Mouse (Mus musculus) erythroblast, embryonic 14.5 days (primary cell): Measurements from ENCODE around the gene Ppp4c. TPM values are rescaled to one million over a fixed set of nuclear protein-coding genes. Genes with fewer than 3 reads are reported as not detected.

Experiments used
- H3K27me3 ChIP-seq: 2 replicates; pipeline ENCODE4 v1.6.1; 2012; ENCODE audit warnings: inconsistent platforms; ENCODE audit not compliant: control insufficient read depth
- H3K36me3 ChIP-seq: 2 replicates; pipeline ENCODE4 v1.6.1; 2012; ENCODE audit warnings: mild to moderate bottlenecking, inconsistent platforms; ENCODE audit not compliant: control insufficient read depth
- H3K4me1 ChIP-seq: 2 replicates; pipeline ENCODE4 v1.6.1; 2012; ENCODE audit warnings: inconsistent platforms; ENCODE audit not compliant: control insufficient read depth
- H3K4me3 ChIP-seq: replicated peaks from 2 replicates; pipeline ENCODE3; 2012; ENCODE audit warnings: moderate library complexity, mild to moderate bottlenecking, inconsistent platforms
- H3K9me3 ChIP-seq: 2 replicates; pipeline ENCODE4 v1.6.1; 2012; ENCODE audit warnings: low read length, inconsistent platforms, mixed read lengths; ENCODE audit not compliant: control insufficient read depth
- GATA1 ChIP-seq: IDR thresholded peaks from 2 replicates; pipeline ENCODE4 v1.6.1; 2012; ENCODE audit warnings: low read length, inconsistent platforms, mixed read lengths
- TAL1 ChIP-seq: IDR thresholded peaks from 3 replicates; pipeline ENCODE4 v1.6.1; 2012; ENCODE audit warnings: low read length, inconsistent platforms, mixed read lengths
- polyA plus RNA-seq: library from polyadenylated mRNA; stranded (reverse); fragments of >175 nt; gene quantifications from 2 replicates; pipeline ENCODE4 v1.2.3, GENCODE M21; 2012

Gene Ppp4c
- polyA plus RNA-seq, 1 experiment: 12.3 TPM

- TF ChIP-seq GATA1 (no peak), TAL1 (no peak)
- Histone ChIP-seq H3K9me3 (no peaks in the 10 kb centered on the region), H3K36me3 (peaks cover 38% of the 10 kb centered on the region), H3K27me3 (no peaks in the 10 kb centered on the region), H3K4me3 (peak within 1 kb of the TSS; percentile 90), H3K4me1 (peaks cover 88% of the 10 kb centered on the region)
These were observed 5.3 kb upstream of the Ppp4c start, which contains the start of gene Fam57b for GRCm38 (mm10) chr7:126797411-126798126. TSS of gene Fam57b (plus strand) at chr7:126797668.

- Histone ChIP-seq H3K36me3 (peaks cover 33% of the 10 kb centered on the region), H3K4me3 (peak overlapping the region; percentile 90), H3K4me1 (peaks cover 86% of the 10 kb centered on the region), H3K9me3 (no peaks in the 10 kb centered on the region), H3K27me3 (no peaks in the 10 kb centered on the region)
- TF ChIP-seq TAL1 (no peak), GATA1 (no peak)
These were observed 4.1 kb upstream of the Ppp4c start for GRCm38 (mm10) chr7:126796350-126796932.

GRCm38 (mm10) chr7:126795387-126796317 lies 3.4 kb upstream of the Ppp4c start:
- Histone ChIP-seq H3K36me3 (peaks cover 38% of the 10 kb centered on the region), H3K4me1 (peaks cover 89% of the 10 kb centered on the region), H3K4me3 (no peak overlapping the region)

GRCm38 (mm10) chr7:126794271-126794605 lies 1.9 kb upstream of the Ppp4c start:
- Histone ChIP-seq H3K9me3 (no peaks in the 10 kb centered on the region), H3K36me3 (peaks cover 50% of the 10 kb centered on the region), H3K27me3 (no peaks in the 10 kb centered on the region), H3K4me3 (no peak overlapping the region), H3K4me1 (peaks cover 82% of the 10 kb centered on the region)
- TF ChIP-seq GATA1 (no peak), TAL1 (no peak)

More at GRCm38 (mm10) chr7:126795387-126796317, 3.4 kb upstream of the Ppp4c start:
- no peak for TF ChIP-seq TAL1
- no peak for TF ChIP-seq GATA1
- Histone ChIP-seq H3K27me3 (no peaks in the 10 kb centered on the region), H3K9me3 (no peaks in the 10 kb centered on the region)

- TF ChIP-seq TAL1 (no peak), GATA1 (no peak)
- peaks cover 56% of the 10 kb centered on the region for H3K36me3 ChIP-seq
- no peak overlapping the region for H3K4me3 ChIP-seq
These were observed 1.4 kb upstream of the Ppp4c start for GRCm38 (mm10) chr7:126793456-126794270.

GRCm38 (mm10) chr7:126792721-126793443 lies 586 bp upstream of the Ppp4c start:
- TF ChIP-seq TAL1 (no peak), GATA1 (no peak)
- Histone ChIP-seq H3K27me3 (no peaks in the 10 kb centered on the region), H3K4me1 (peaks cover 72% of the 10 kb centered on the region), H3K36me3 (peaks cover 64% of the 10 kb centered on the region), H3K4me3 (peak overlapping the region; percentile 85), H3K9me3 (no peaks in the 10 kb centered on the region)

More at GRCm38 (mm10) chr7:126793456-126794270, 1.4 kb upstream of the Ppp4c start:
- Histone ChIP-seq H3K9me3 (no peaks in the 10 kb centered on the region), H3K4me1 (peaks cover 80% of the 10 kb centered on the region), H3K27me3 (no peaks in the 10 kb centered on the region)

GRCm38 (mm10) chr7:126789141-126789540 lies 3.2 kb downstream of the Ppp4c start:
- H3K4me1 ChIP-seq: peaks cover 36% of the 10 kb centered on the region
- H3K36me3 ChIP-seq: peaks cover 68% of the 10 kb centered on the region

GRCm38 (mm10) chr7:126786142-126786541 lies 6.2 kb downstream of the Ppp4c start:
- TF ChIP-seq TAL1 (no peak), GATA1 (no peak)
- Histone ChIP-seq H3K4me3 (no peak overlapping the region), H3K4me1 (peaks cover 30% of the 10 kb centered on the region), H3K36me3 (peaks cover 97% of the 10 kb centered on the region), H3K9me3 (no peaks in the 10 kb centered on the region), H3K27me3 (no peaks in the 10 kb centered on the region)

More at GRCm38 (mm10) chr7:126789141-126789540, 3.2 kb downstream of the Ppp4c start:
- H3K9me3 ChIP-seq: no peaks in the 10 kb centered on the region
- no peaks in the 10 kb centered on the region for H3K27me3 ChIP-seq
- H3K4me3 ChIP-seq: no peak overlapping the region
- no peak for TF ChIP-seq TAL1
- TF ChIP-seq GATA1: no peak
